In the genomic region with DNA sequence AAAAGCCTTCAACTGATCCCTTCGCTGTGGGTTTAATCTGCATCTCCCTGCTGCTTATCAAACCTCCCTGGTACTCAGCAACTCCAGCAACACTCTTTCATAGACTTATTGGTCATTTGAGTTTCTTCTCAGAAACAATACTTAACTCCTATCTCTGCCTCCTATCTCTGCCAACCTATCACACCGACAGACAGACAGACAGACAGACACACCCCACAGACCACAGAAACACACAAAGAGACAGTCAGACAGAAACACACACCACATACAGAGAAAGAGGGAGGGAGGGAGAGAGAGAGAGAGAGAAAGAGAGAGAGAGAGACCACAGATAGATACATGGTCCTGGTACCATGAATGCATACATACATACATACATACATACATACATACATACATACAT, we compare ENCODE assay signal across 23 mouse cellular contexts. TPM values are rescaled to one million over a fixed set of nuclear protein-coding genes. Genes with fewer than 3 reads are reported as not detected.
DNase-seq lines count a peak whose midpoint lies in the region; ATAC-seq and TF ChIP-seq lines count a peak whose summit lies in the region.
"Had no signal": no experiment of that assay in that cellular context is flagged by ENCODE, and none has a peak within 500 bp of the region (broad histone marks: within the 10 kb centered on the region; RNA-seq: fewer than 3 reads in every experiment).

No protein-coding gene starts in this region.

- H3K27me3 ChIP-seq in heart, embryonic 12.5 days (replicated peaks): no peaks in the 10 kb centered on the region
- no peaks in the 10 kb centered on the region for H3K27me3 ChIP-seq in midbrain, embryonic 11.5 days (ENCODE audit: control insufficient read depth, insufficient read depth, low read length)
- H3K27me3 ChIP-seq in midbrain, embryonic 14.5 days (ENCODE audit: control insufficient read depth, insufficient read depth, low read length): no peaks in the 10 kb centered on the region
- H3K27me3 ChIP-seq: embryonic facial prominence, embryonic 15.5 days; forebrain, embryonic 13.5 days; kidney, embryonic 15.5 days; midbrain, embryonic 12.5 days had no signal

- no peak overlapping the region for H3K4me2 ChIP-seq in heart, embryonic 12.5 days
- H3K4me2 ChIP-seq in midbrain, embryonic 11.5 days: no peak overlapping the region
- no peak overlapping the region for H3K4me2 ChIP-seq in midbrain, embryonic 14.5 days (ENCODE audit: low read length)
- H3K4me2 ChIP-seq: embryonic facial prominence, embryonic 15.5 days; forebrain, embryonic 13.5 days; hindbrain, embryonic 14.5 days; kidney, embryonic 15.5 days; lung, embryonic 14.5 days; midbrain, embryonic 12.5 days had no signal

- DNase-seq in heart, postnatal 14 days: no peak
- DNase-seq in midbrain, embryonic 11.5 days (ENCODE audit: low spot score, missing footprints): peak; percentile 72
- no peak for DNase-seq in midbrain, embryonic 14.5 days
- peak; percentile 53 for DNase-seq in induced T-regulatory cell, adult 2 months (ENCODE audit: low read depth)
- DNase-seq in lung, adult 2 months: no peak
- DNase-seq: adrenal gland, postnatal 25 days; gastrocnemius, postnatal 10 days; kidney, adult 11 months; kidney, postnatal 36 days; lung, embryonic 14.5 days; lung, postnatal 14 days; right cerebral cortex, postnatal 14 days had no signal

- intact Hi-C loops in heart, postnatal 14 days (cut with DNase I): no loop called here

- no peaks in the 10 kb centered on the region for H3K4me1 ChIP-seq in heart, embryonic 12.5 days (replicated peaks)
- H3K4me1 ChIP-seq in midbrain, embryonic 11.5 days (ENCODE audit: control insufficient read depth, insufficient read depth, low read length): no peaks in the 10 kb centered on the region
- H3K4me1 ChIP-seq in midbrain, embryonic 14.5 days (ENCODE audit: control insufficient read depth, insufficient read depth, low read length): peaks cover 7% of the 10 kb centered on the region
- H3K4me1 ChIP-seq in lung, adult 2 months (ENCODE audit: control insufficient read depth, insufficient read depth, low read length): no peaks in the 10 kb centered on the region
- H3K4me1 ChIP-seq: embryonic facial prominence, embryonic 15.5 days; midbrain, embryonic 12.5 days had no signal

- TF ChIP-seq CTCF in lung, adult 2 months (IDR thresholded peaks at IDR 0.05; ENCODE audit: insufficient read depth, low read length): no peak

- no peaks in the 10 kb centered on the region; the same call in 1 of the 2 replicates for H3K9me3 ChIP-seq in heart, embryonic 12.5 days (replicated peaks)
- H3K9me3 ChIP-seq in midbrain, embryonic 11.5 days (ENCODE audit: control insufficient read depth, low read length): no peaks in the 10 kb centered on the region
- no peaks in the 10 kb centered on the region for H3K9me3 ChIP-seq in midbrain, embryonic 14.5 days (ENCODE audit: control insufficient read depth, low read length)
- H3K9me3 ChIP-seq: embryonic facial prominence, embryonic 10.5 days; embryonic facial prominence, embryonic 15.5 days; forebrain, embryonic 13.5 days; heart, embryonic 10.5 days; kidney, embryonic 15.5 days; midbrain, embryonic 12.5 days had no signal

- H3K36me3 ChIP-seq in heart, embryonic 12.5 days: no peaks in the 10 kb centered on the region
- no peaks in the 10 kb centered on the region for H3K36me3 ChIP-seq in midbrain, embryonic 11.5 days (ENCODE audit: control insufficient read depth, insufficient read depth, low read length)
- no peaks in the 10 kb centered on the region for H3K36me3 ChIP-seq in midbrain, embryonic 14.5 days (ENCODE audit: control insufficient read depth, insufficient read depth, low read length)
- H3K36me3 ChIP-seq: embryonic facial prominence, embryonic 10.5 days; embryonic facial prominence, embryonic 15.5 days; heart, embryonic 10.5 days; kidney, embryonic 15.5 days had no signal

- H3K4me3 ChIP-seq in heart, embryonic 12.5 days: no peak overlapping the region
- H3K4me3 ChIP-seq in midbrain, embryonic 11.5 days (ENCODE audit: low read depth, low read length): no peak overlapping the region
- no peak overlapping the region for H3K4me3 ChIP-seq in midbrain, embryonic 14.5 days (replicated peaks; ENCODE audit: low read depth, low read length)
- H3K4me3 ChIP-seq in lung, adult 2 months (replicated peaks; ENCODE audit: extremely low read depth, low read depth, low read length): no peak overlapping the region
- H3K4me3 ChIP-seq: embryonic facial prominence, embryonic 10.5 days; embryonic facial prominence, embryonic 15.5 days; forebrain, embryonic 13.5 days; heart, embryonic 10.5 days; kidney, embryonic 15.5 days; layer of hippocampus, adult 2 months; left cerebral cortex, adult 2 months; midbrain, embryonic 12.5 days had no signal

- WGBS in heart, embryonic 12.5 days: 50% methylated on average over 2 of the region's 2 CpGs
- WGBS in midbrain, embryonic 11.5 days: 94% methylated on average over 2 of the region's 2 CpGs
- WGBS in midbrain, embryonic 14.5 days: 89% methylated on average over 2 of the region's 2 CpGs
- 74% methylated on average over 2 of the region's 2 CpGs for WGBS in lung, adult 2 months

- ATAC-seq in heart, embryonic 12.5 days (ENCODE audit: insufficient number of reproducible peaks, low FRiP score): 0 out of 2 replicates have a peak, but pooled peaks have one; percentile 33
- ATAC-seq in midbrain, embryonic 11.5 days (ENCODE audit: low FRiP score): no peak
- no peak for ATAC-seq in midbrain, embryonic 14.5 days (ENCODE audit: low FRiP score, low TSS enrichment)
- ATAC-seq in megakaryocyte progenitor cell, adult 5-6 weeks (replicated peaks; ENCODE audit: poor library complexity): peak; percentile 23; the same call in 1 of the 2 replicates
- ATAC-seq: forebrain, embryonic 13.5 days had no signal

- H3K27ac ChIP-seq in heart, embryonic 12.5 days (ENCODE audit: poor library complexity, severe bottlenecking): no peak overlapping the region
- no peak overlapping the region for H3K27ac ChIP-seq in midbrain, embryonic 11.5 days (ENCODE audit: low read depth, low read length)
- no peak overlapping the region for H3K27ac ChIP-seq in midbrain, embryonic 14.5 days (replicated peaks; ENCODE audit: low read depth, low read length)
- H3K27ac ChIP-seq: embryonic facial prominence, embryonic 10.5 days; embryonic facial prominence, embryonic 15.5 days; forebrain, embryonic 13.5 days; heart, embryonic 10.5 days; hindbrain, embryonic 14.5 days; layer of hippocampus, adult 2 months; left cerebral cortex, adult 2 months; midbrain, embryonic 12.5 days had no signal

- H3K9ac ChIP-seq in heart, embryonic 12.5 days: no peak overlapping the region
- no peak overlapping the region for H3K9ac ChIP-seq in midbrain, embryonic 11.5 days (ENCODE audit: low read length)
- no peak overlapping the region for H3K9ac ChIP-seq in midbrain, embryonic 14.5 days (replicated peaks; ENCODE audit: low read length)
- H3K9ac ChIP-seq: embryonic facial prominence, embryonic 15.5 days; forebrain, embryonic 13.5 days; hindbrain, embryonic 14.5 days; kidney, embryonic 15.5 days; lung, embryonic 14.5 days; midbrain, embryonic 12.5 days had no signal

- no peak for TF ChIP-seq POLR2A in lung, adult 2 months (IDR thresholded peaks at IDR 0.05; ENCODE audit: borderline replicate concordance, extremely low read depth, low read depth, low read length)

RNA-seq across cellular contexts. Expression of a gene that starts 18.8 kb away (rescaled TPM):
- 3.7 and 4.0 TPM in 2 replicates for polyA plus RNA-seq in heart, embryonic 12.5 days (2016; fragmentation: Nextera tagmentation; extraction: Ambion mirVana)
- total RNA-seq in heart, postnatal 14 days (2021): 1 to 10 TPM in 1 of 2 experiments, under 1 TPM in 1; 0.38 to 1.7 TPM
- polyA plus RNA-seq in midbrain, embryonic 11.5 days (2014; fragmentation: Nextera tagmentation; extraction: Ambion mirVana): 3.8 and 5.4 TPM in 2 replicates
- 7.5 and 8.4 TPM in 2 replicates for polyA plus RNA-seq in midbrain, embryonic 14.5 days (2014; fragmentation: Nextera tagmentation; extraction: Ambion mirVana)
- 0.07 TPM in 1 of 2 replicates, not detected in the other for total RNA-seq in megakaryocyte progenitor cell, adult 5-6 weeks (2015)
- 0.14 TPM in 1 of 2 replicates, not detected in the other for total RNA-seq in megakaryocyte progenitor cell, adult 5-6 weeks (2017)
- polyA plus RNA-seq in lung, adult 2 months (2012; rRNA removed): 0.23 and 0.26 TPM in 2 replicates

Comparison
In these comparisons a context has a peak if more than half of its experiments do, and no peak if none do; other contexts are left out.
1. DNase-seq: peak in midbrain, embryonic 11.5 days (single experiment) and induced T-regulatory cell, adult 2 months (single experiment); none in heart, postnatal 14 days (0 of 2), midbrain, embryonic 14.5 days (single experiment) and lung, adult 2 months (single experiment).
2. ATAC-seq: peak in heart, embryonic 12.5 days (single experiment) and megakaryocyte progenitor cell, adult 5-6 weeks (single experiment); none in midbrain, embryonic 11.5 days (single experiment) and midbrain, embryonic 14.5 days (single experiment).